Mouse (Mus musculus): ENCODE results near the gene Slamf8.

Gene Slamf8

DNA sequence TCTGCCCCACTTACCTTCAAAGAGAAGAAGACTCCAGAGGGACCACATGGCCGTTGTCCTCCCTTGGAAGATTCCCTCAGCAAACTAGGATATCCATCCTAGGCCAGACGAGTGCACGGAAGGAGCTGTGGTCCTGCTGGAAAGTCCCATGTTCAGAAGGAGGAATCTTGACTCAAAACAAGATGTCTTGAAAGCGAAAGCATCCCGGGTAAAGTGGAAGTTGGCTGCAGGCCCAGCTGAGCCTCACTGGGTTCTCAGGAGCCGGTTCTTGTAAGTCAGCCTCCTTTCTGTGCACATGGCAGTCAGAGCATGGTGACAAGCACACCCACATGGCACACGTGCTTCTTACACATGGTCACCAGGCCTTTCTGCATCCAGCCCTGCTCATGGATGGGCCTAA is at the start of gene Slamf8:
Slamf8 (minus strand) TSS at position 184 of the 400 bp plus-strand sequence.
- no peak for DNase-seq

DNA sequence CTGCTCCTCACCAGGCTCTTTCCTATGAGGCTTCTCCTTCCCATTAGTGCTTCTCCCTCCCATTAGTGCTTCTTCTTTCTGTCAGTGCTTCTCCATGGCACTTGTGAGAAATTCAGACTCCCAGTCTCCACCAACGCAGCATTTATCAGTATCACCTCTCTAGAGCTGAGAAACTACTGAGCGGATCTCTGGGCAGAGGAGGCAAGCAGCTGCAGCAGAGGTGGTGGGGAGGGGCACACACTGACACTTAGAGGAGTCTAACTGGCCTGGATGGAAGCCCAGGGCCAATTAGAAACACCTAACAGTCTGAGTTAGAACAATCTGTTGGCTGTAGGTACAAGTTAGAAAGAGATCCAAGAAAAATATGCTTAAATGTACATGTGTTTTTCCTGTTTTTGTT is 48.4 kb upstream of the Slamf8 start:
- no peak for DNase-seq

DNA sequence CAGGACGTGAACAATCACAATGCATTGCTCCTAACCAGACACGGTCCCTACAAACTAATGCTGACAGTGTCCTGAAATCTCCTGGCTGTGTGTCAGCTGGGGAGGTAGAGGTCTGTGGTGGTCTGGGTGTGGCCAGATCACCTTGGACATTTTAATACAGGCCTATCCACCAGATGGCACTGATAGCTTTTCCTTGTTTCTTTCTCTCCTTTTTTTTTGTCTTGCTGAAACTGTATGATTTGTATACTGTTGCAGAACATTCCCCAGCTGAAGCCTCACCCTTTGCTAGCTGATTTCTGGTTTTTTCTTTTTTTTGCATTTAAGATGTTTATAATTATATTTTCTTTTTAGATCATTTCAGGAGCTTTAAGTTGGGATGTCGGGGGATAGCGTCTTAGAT is 47.4 kb upstream of the Slamf8 start:
- DNase-seq: no peak

DNA sequence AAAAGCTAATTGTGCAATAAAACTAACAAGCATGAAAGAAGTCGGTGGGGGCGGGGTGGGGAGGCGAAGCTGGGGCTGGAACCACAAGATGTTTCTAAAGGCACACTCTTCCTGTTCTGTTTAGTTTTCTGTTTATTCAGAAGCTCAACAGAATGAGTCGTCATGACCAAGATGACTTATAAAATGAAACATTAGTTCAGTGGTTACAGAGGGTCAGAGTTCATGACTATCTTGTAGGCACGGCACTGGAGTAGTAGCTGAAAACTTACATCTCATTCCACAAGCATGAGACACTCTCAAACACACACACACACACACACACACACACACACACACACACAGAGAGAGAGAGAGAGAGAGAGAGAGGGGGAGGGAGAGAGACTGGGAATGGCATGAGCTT is 45.9 kb upstream of the Slamf8 start:
- no peak for DNase-seq

DNA sequence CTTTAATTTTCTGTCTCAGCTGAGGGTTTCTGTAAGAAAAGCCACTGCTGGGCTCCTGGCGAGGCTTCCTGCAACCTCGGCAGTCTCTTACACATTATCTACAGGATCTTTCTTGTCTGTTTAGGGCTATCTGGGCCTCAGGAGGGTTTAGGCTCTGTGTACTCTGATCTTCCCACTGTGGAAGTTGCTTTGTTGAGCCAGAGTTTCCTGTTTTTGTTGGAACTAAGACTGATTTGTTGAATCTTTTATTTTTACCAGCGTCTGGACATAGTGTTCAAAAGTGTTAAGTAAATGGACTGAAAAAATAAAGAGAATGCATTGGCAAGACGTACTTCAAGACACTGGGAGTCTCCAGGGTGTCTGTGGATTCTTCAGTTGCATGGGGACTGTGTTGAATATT is 44.9 kb upstream of the Slamf8 start:
- DNase-seq: no peak

DNA sequence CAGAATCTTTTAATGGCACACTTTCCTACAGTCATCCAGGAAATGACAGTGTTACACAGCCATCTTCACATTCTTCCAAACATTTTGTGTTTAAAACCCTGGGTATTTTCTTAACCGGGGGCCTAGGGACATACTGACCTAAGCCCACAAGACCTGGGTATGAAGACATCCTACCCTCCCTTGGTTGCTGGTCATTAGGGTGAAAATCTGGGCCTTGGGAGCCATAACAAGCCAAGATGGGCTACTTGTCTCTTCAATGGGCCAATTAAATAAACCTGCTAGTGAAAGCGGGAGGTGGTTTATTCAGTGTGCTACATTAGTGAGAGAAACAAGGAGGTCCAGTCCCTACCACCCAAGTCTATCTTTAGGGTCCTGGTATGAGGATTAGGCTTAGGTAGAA is 43.8 kb upstream of the Slamf8 start:
- DNase-seq: no peak

DNA sequence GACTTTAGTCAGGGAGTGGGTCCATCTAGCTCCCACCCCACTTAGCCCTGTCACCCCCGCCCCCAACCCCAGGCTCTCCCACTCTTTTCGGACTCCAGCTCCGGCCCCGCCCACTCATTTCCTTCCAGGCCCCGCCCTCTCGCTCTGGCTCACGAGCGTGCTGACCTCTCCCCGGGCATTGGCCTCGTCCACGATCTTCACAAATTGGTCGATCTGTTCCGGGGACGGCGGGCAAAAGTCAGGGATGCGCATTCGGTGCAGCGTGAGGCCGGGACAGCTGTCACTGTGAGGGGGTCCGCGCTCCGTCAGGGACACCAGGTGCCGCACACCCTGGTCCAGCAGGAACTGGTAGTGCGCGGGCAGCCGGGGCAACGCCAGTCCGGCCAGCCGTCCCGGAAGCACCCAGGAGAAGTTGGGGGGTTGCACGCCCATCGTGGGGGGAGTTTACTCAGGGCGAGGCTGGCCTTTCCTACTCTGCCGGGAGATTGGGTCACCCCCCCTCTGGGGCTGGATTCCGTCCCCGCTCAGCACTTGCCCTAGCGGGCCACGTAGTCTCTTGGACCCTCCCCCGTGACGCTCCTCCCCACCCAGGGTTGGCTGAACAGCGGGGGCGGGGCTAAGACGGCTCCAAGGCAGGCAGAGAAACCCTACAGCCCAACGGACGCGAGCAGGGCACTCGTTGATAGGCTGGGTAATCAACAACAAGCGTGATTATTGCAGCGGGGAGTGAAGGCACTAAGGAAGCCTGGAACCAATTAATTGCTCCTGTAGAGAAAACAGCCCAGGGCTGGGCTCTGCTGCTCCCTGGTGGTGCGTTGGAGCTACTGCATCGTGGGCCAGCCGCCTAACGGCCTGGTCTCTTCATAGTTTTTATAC is 42.3 kb upstream of the Slamf8 start, which contains the start of gene Dusp23:
Dusp23 (minus strand) TSS at position 512 of the 876 bp plus-strand sequence.
- DNase-seq: peak; percentile 96

DNA sequence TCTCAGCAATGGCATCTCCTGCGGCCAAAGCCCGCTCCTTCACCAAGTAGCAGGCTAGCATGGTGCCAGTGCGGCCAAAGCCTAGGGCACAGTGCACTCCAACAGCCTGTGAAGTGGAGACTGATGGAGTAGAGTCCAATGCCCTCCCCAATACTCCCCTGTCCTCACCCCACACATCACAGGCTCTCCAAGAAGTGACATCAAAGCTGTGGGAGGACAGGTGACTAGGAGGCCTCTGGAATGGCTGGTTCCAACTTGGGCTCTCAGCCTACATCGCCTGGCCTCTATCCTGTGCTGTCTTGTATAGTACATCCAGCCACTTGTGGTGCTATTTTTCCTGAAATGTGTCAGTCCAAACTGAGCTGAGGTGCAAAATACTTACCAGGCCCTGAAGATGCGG is 41.4 kb upstream of the Slamf8 start:
- no peak for DNase-seq

DNA sequence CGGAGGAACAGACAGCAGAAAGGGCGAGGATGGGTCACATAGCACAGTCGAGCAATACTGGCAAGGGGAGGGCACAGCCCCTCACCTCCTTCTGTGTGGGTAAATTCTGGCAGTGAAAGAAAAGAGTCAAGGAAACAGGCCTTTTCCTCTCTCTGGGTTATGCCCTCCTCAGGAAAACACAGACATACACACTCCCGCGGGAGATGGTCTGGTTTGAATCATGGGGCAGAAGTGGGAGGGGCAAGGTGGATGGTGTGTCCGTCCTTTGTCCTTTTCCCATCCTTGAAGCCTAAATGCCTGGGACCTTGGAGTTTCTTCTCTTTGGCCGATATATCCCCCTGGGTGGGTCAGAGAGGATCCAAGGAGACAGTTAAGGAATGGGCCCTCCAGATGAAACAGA is 39.5 kb upstream of the Slamf8 start:
- DNase-seq: no peak

DNA sequence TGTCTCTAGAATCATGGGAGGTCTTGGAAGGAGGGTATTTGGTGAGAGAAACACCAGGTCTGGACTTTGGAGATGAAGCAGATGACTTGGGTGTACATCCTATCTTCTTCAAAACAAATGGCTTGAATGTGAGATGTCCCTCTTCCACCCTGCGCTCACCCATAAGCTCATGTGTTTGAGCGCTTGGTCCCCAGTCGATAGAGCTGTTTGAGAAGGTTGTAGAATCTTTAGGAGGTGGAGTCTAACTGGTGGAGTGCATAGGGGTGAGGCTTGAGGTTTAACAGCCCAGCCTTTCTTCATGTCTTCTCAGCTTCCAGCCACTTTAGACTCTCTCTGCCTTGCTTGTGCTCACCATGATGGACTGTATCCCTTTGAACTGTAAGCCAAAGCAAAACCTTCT is 35.9 kb upstream of the Slamf8 start:
- no peak for DNase-seq

DNA sequence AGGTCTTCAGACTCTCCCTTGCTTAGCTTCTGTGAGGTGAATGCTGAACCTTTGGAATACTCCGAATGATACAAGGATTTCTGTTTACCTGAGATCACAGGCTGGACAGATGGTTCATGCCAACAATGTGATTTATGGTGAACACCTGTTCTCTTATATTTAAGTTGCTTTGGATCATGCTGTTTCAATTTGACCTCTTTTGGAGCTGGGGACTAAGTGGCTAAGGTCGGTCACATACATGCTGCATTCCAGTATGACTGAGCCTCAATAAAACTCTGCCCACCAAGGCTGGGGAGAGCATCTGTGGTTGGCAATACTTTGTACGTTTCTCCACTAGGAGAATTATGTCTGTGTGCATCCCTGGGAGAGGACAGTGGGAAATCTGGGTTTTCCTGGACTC is 33.7 kb upstream of the Slamf8 start:
- no peak for DNase-seq

DNA sequence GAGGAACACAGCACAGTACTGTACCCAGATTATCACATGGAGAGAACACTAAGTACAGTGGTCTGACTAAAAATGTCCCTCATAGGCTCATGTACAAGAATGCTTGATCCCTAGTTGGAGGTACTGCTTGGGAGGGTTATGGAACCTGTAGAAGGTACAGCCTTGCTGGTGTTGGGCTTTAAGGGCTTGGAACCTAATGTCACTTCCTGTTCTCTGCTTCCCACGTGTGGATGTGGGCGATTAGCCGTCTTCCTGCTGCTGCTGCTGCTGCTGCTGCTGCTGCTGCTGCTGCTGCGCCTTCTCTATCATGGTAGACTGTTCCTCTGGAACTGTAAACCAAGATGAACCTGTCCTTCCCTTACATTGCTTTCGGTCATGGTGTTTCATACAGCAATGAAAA is 33.2 kb upstream of the Slamf8 start:
- DNase-seq: no peak

DNA sequence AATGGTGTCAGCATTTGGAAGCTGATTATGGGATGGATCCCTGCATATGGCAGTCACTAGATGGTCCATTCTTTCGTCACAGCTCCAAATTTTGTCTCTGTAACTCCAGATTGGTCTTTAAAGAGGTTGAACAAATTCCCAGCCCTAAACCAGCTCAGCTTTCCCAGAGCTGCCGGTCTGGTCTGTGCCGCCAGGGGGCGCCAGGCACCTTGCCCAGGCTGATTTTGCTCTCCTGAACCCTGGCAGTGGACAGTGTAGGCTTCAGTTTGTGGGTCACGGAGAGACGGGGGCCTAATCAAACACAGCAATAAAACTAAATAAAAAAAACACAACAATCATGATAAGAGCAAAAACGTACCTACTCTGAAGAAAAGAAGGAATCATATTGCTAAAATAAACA is 28.9 kb upstream of the Slamf8 start:
- peak; percentile 65 for DNase-seq

DNA sequence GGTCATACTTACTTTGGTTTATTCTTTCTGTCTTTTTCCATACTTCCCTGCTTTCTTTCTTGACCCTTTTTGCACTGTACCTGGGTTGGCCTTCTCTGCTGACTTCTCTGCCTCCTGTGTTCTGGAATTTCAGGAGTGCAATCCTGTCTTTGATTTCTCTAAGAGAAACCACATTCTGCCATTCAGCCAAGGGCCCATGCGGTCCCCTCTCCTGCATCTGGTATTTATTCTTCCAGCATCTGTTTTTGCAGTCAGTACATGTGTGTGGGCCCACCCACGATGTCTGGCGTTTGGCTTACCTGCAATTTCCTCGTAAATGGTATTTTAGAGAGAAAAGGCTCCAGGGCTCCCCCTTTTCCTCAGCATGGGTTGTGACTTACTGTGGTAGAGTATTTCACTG is 27.8 kb upstream of the Slamf8 start:
- DNase-seq: no peak

DNA sequence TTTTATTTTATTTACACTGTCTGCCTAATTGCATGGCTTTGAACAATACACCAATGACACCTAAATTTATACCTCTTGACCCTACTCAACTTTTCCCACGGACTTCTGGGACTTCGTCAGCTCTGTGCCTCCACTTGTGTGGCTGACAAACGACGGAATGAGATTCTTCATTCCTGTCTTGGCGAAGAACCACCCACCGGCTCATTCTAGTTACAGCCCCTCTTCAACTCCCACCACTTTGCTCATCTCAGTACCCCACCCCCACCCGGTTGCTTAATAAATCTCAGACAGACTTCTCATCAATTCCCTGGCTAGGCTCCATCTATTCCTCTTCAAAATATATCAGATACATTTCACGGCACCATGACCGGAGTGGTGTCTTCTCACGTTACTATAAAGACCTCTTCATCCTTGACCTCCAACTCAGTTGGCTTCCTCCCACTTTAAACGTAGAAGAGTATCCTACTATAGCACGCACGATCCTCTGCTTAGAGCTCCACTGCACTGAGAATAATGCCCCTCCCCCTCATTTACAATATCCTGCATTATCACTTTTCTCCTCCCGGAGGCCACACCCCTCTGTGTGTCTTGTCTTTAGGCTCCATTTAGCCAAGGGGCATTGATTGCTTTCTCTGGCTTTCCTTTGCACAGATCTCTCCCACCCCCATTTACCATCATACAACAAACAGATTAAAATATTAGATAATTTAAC is 27.2 kb upstream of the Slamf8 start:
- DNase-seq: no peak

DNA sequence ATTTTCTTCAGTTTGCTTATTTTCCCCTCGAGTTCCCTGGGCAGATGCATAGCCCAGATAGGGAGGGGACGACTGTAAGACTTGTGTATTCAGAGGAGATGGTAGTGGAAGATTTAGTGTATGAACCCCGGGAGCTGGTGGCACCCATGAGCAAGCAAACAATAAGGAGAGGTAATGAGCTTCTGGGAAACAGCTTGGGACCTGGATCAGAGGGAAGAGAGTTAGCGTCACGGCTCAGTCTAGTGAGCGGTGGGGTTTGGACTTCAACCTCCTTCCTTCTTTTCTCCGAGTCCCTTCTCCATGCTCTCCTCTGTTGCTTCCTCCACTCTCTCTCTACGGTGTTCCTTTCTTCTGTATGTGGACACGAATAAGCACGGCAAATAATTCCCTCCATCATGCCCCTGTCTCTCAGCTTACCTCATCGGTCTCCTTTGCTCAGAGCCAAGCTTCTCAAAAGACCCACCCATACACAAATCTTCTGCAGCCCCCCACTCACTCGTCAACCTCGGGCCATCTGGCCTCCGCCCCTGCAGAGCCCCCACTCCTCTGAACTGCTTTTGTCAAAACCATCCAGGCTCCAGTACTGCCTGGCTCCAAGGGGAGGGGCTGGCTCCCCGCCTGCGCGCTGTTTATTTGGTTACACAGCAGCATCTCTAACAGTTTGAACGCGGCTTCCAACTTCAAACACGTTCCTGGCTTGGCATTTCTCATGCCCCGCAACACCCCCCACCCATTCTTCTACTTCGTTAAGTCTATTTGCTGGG is 26.4 kb upstream of the Slamf8 start:
- no peak for DNase-seq

DNA sequence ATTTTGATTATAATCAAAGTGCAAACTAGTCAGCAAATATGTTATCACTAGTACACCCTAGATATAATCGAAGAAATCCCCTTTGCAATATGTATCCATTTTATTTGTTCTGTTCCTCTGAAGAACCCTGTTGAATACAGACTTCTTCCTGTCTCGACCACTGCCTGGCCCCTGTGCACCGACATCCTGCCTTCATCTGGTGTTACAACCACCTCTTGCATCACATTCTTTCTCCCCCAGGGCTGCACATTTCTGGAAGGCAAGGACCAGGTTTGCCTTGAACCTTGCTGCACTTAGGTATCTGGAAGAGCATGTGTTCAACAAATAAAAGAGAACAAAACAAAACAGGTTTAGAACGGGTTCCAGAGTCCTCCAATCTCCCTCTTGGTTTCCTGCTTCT is 25.0 kb upstream of the Slamf8 start:
- DNase-seq: no peak

DNA sequence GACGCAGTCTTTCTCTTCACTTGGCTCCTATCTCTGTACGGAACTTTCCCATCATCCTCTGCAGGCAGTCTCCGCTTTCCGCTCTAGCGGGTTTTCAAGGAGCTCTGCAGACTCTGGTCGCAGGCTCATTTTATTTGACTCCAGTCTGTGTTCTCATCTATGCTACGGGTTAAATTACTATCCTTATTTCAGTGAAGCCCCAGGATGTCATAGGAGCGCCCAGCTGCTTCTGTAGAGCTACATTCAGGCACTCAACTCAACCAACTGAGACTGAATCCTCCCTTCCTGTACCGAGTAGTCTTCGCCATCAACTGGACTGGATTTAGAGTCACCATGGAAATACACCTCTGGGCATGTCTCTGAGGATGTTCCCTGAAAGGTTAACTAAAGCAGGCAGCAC is 24.3 kb upstream of the Slamf8 start:
- no peak for DNase-seq

DNA sequence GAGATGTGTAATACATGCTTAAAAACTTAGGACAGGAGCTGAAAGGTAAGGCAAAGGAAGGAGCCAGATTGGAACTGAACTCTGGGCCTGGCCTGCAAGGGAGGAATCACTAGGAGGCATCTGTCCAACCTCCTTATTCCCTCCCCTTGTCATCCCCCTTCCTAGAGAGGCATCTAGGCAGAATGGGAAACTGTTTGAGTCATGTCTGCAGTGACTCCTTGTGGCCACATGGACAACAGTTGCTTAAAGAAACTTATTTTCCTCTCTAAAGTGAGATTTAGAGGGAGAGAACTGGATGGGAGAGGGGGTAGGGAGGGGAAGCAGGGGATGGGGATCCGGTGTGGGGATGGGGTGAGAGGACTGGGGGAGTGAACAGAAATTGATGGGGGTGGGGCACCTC is 22.4 kb upstream of the Slamf8 start:
- DNase-seq: no peak

DNA sequence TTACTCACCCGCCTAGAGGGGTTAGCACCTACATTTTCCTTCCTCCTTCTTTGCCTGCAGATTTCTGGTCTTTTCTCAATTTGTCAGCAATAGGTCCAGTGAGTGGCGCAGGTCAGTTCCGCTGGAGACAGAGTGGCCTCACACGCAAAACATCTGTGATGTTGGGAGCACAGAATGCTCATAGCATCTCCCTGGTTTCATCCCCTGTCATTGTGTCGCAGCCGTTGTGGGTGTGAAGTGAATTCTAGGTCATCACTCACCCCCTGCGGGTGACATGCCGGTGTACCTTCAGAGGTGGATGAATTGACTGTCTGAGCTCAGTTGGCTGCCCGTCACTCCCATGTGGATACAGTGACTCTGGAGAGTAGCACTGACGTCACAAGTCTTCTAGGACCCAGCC is 20.9 kb upstream of the Slamf8 start:
- no peak for DNase-seq

DNA sequence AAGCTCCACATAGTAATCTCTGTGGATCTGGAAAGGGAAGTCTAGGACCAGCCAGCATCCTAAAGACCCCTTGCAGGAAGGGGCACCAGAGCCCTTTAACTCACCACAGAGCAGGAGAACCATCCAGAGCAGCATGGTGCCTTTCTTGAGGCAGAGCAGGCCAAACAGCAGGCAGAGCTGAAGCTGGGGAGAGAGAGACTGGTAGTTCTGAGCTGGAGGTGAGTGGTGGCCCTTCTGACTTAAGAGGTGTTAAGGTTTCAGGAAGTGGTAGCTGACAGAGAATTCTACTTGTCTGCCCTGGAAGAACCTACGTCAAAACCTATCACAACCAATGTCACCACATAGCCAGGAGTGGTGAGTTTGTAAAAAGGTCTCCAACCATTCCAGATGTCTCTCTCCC is 12.0 kb upstream of the Slamf8 start, which contains the start of gene Fcrl6:
Fcrl6 (minus strand) TSS at position 226 of the 400 bp plus-strand sequence.
- DNase-seq: no peak

DNA sequence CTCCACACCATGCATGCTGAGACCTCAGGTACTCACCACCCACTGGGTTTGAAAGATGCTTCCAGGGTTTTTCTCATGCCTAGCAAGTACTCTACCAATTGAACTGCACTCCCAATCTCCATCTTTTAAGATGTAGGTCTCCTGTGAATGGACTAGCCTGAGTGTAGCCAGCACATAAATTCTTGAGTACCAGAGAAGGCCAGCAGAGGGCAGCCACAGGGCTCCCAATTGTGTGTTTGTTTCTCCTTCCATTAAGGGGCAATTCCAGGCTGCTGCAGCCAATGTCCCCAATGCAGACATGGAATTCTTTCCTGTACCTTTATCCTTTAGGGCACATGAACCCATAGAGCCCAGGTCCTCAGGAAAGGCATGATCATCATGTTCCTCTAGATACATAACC is 4.1 kb upstream of the Slamf8 start:
- peak; percentile 14 for DNase-seq

DNA sequence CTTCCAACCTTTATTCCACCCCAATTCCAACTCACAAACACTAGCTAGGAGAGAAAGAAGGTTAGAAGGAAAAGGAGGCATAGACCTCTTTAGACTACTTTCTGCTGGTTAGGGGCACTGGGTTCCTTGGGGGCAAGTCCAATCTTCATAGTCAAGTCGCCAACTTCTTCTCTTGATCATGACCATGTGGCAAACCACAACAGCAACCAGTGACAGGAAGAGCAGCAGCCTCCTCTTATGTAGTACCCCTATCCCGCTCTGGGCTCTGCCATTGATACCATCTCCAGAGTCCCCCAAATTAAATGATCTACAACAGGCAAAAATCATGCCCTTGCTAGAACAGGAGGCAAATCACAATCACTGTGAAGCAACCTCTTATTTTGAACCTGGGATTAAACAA is 3.6 kb upstream of the Slamf8 start:
- DNase-seq: no peak

DNA sequence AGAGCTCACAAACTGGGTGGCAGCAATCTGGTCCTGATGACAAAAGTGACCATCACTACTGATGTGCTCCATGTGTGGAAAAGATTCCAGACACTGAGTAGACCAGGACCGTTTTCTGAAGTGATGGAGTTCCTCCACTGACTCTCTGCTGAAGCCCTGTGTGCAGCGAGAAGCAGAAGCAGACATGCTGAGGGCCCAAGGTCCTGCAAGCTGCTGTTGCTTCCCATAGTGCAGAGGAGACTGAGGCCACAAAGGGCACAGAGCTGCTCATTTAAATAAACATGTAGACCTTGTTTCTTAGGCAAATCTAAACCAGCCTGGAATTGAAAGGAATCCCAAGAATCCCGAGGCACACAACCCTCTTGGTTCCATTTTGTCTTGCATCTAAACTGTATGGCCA is 3.0 kb upstream of the Slamf8 start:
- no peak for DNase-seq

Data from cerebellum, adult 11 months (tissue).